Mouse (Mus musculus) layer of hippocampus, adult 9-10 months (tissue): ENCODE data around the gene Clint1.

Experiments used
- DNase-seq: peaks from one replicate; pipeline ENCODE4 v3.0.0; 2022; ENCODE audit warnings: low spot score

Gene Clint1

GRCm38 (mm10) chr11:45885606-45886230 lies 33.9 kb downstream of the Clint1 start:
- no peak for DNase-seq

- no peak for DNase-seq
These were observed 34.7 kb downstream of the Clint1 start for GRCm38 (mm10) chr11:45886596-45886995.

- no peak for DNase-seq
These were observed 36.7 kb downstream of the Clint1 start for GRCm38 (mm10) chr11:45888471-45889030.

GRCm38 (mm10) chr11:45889981-45890380 lies 38.1 kb downstream of the Clint1 start:
- no peak for DNase-seq

GRCm38 (mm10) chr11:45890423-45890822 lies 38.6 kb downstream of the Clint1 start:
- DNase-seq, result no peak

GRCm38 (mm10) chr11:45892861-45893360 lies 41.1 kb downstream of the Clint1 start:
- no peak for DNase-seq

- DNase-seq, result no peak
These were observed 45.5 kb downstream of the Clint1 start for GRCm38 (mm10) chr11:45897392-45897791.

GRCm38 (mm10) chr11:45900233-45901015 lies 48.6 kb downstream of the Clint1 start:
- DNase-seq, result no peak

GRCm38 (mm10) chr11:45906109-45906786 lies 54.4 kb downstream of the Clint1 start:
- DNase-seq, result no peak

- no peak for DNase-seq
These were observed 55.5 kb downstream of the Clint1 start for GRCm38 (mm10) chr11:45907301-45907700.

- DNase-seq, result no peak
These were observed 56.2 kb downstream of the Clint1 start for GRCm38 (mm10) chr11:45908070-45908469.

- DNase-seq, result no peak
These were observed 57.0 kb downstream of the Clint1 start for GRCm38 (mm10) chr11:45908894-45909293.

GRCm38 (mm10) chr11:45910701-45911100 lies 58.9 kb downstream of the Clint1 start:
- DNase-seq, result no peak

- DNase-seq, result no peak
These were observed 64.3 kb downstream of the Clint1 start for GRCm38 (mm10) chr11:45916196-45916595.

GRCm38 (mm10) chr11:45918018-45918417 lies 66.2 kb downstream of the Clint1 start:
- no peak for DNase-seq

GRCm38 (mm10) chr11:45918836-45919235 lies 67.0 kb downstream of the Clint1 start:
- no peak for DNase-seq

GRCm38 (mm10) chr11:45921026-45921425 lies 69.2 kb downstream of the Clint1 start:
- no peak for DNase-seq

GRCm38 (mm10) chr11:45921480-45921898 lies 69.6 kb downstream of the Clint1 start:
- no peak for DNase-seq

GRCm38 (mm10) chr11:45925436-45925835 lies 73.6 kb downstream of the Clint1 start:
- no peak for DNase-seq

- DNase-seq, result peak; percentile 80
These were observed 74.8 kb downstream of the Clint1 start for GRCm38 (mm10) chr11:45926640-45927082.

GRCm38 (mm10) chr11:45927456-45927855 lies 75.6 kb downstream of the Clint1 start:
- no peak for DNase-seq

GRCm38 (mm10) chr11:45929541-45929940 lies 77.7 kb downstream of the Clint1 start:
- DNase-seq, result no peak
